In genomic region chrX:76116086-76116485, GRCm38 (mm10) we compare ENCODE assay signal across 16 mouse cellular contexts.
DNase-seq lines count a peak whose midpoint lies in the region; ATAC-seq lines count a peak whose summit lies in the region.
"Had no signal": no experiment of that assay in that cellular context is flagged by ENCODE, and none has a peak within 500 bp of the region (broad histone marks: within the 10 kb centered on the region; RNA-seq: fewer than 3 reads in every experiment).

No protein-coding gene starts in this region.

- no peak overlapping the region for H3K27ac ChIP-seq in heart, embryonic 16.5 days (ENCODE audit: low read length)
- H3K27ac ChIP-seq in lung, embryonic 16.5 days (ENCODE audit: low read length): peak overlapping the region; percentile 22
- H3K27ac ChIP-seq in stomach, embryonic 16.5 days (ENCODE audit: low read length): no peak overlapping the region
- H3K27ac ChIP-seq: heart, embryonic 13.5 days; left cerebral cortex, adult 2 months; limb, embryonic 13.5 days; liver, embryonic 15.5 days had no signal

- H3K4me2 ChIP-seq in heart, embryonic 16.5 days (ENCODE audit: low read depth, low read length): no peak overlapping the region
- no peak overlapping the region for H3K4me2 ChIP-seq in lung, embryonic 16.5 days (ENCODE audit: low read depth, low read length)
- H3K4me2 ChIP-seq in stomach, embryonic 16.5 days (ENCODE audit: low read depth, low read length): no peak overlapping the region
- H3K4me2 ChIP-seq: heart, embryonic 13.5 days; limb, embryonic 13.5 days; liver, embryonic 15.5 days had no signal

- intact Hi-C loops in heart, postnatal 14 days (cut with DNase I): no loop called here

- H3K4me1 ChIP-seq in heart, embryonic 16.5 days (ENCODE audit: control insufficient read depth, insufficient read depth, low read length): no peaks in the 10 kb centered on the region; the same call in 1 of the 2 replicates
- H3K4me1 ChIP-seq in lung, embryonic 16.5 days (replicated peaks; ENCODE audit: control insufficient read depth, insufficient read depth, low read length): no peaks in the 10 kb centered on the region
- H3K4me1 ChIP-seq in stomach, embryonic 16.5 days (ENCODE audit: control insufficient read depth, insufficient read depth, low read length): no peaks in the 10 kb centered on the region
- H3K4me1 ChIP-seq: limb, embryonic 13.5 days; liver, embryonic 15.5 days had no signal

- no peak overlapping the region for H3K9ac ChIP-seq in heart, embryonic 16.5 days (ENCODE audit: low read length)
- H3K9ac ChIP-seq in lung, embryonic 16.5 days (ENCODE audit: low read length): no peak overlapping the region
- H3K9ac ChIP-seq in stomach, embryonic 16.5 days (ENCODE audit: low read length): no peak overlapping the region
- H3K9ac ChIP-seq: heart, embryonic 13.5 days; limb, embryonic 13.5 days; liver, embryonic 15.5 days had no signal

- DNase-seq in heart, postnatal 14 days: no peak
- DNase-seq in kidney, postnatal 10 days: peak; percentile 11
- no peak for DNase-seq in kidney, adult 8-10 months
- DNase-seq in gastrocnemius, adult 18-20 months (ENCODE audit: low spot score): no peak
- DNase-seq: adrenal gland, adult 2 months; cerebellum, adult 8-10 months; right cerebral cortex, postnatal 4 days; thymus, adult 2 months had no signal

- 28% methylated on average over 1 of the region's 1 CpGs for WGBS in heart, embryonic 16.5 days
- WGBS in lung, embryonic 16.5 days: 11% methylated on average over 1 of the region's 1 CpGs
- 35% methylated on average over 1 of the region's 1 CpGs for WGBS in stomach, embryonic 16.5 days

- H3K27me3 ChIP-seq in heart, embryonic 16.5 days (ENCODE audit: control insufficient read depth, insufficient read depth, low read length): no peaks in the 10 kb centered on the region
- H3K27me3 ChIP-seq in lung, embryonic 16.5 days (ENCODE audit: control insufficient read depth, insufficient read depth, low read depth, low read length): no peaks in the 10 kb centered on the region
- no peaks in the 10 kb centered on the region for H3K27me3 ChIP-seq in stomach, embryonic 16.5 days (ENCODE audit: control insufficient read depth, insufficient read depth, low read length)
- H3K27me3 ChIP-seq: heart, embryonic 13.5 days; limb, embryonic 13.5 days; liver, embryonic 15.5 days had no signal

- H3K9me3 ChIP-seq in heart, embryonic 16.5 days (replicated peaks; ENCODE audit: control insufficient read depth, low read length): no peaks in the 10 kb centered on the region
- no peaks in the 10 kb centered on the region for H3K9me3 ChIP-seq in lung, embryonic 16.5 days (ENCODE audit: control insufficient read depth, low read length)
- no peaks in the 10 kb centered on the region for H3K9me3 ChIP-seq in stomach, embryonic 16.5 days (replicated peaks; ENCODE audit: control insufficient read depth, low read length)
- H3K9me3 ChIP-seq: G1E; heart, embryonic 13.5 days; limb, embryonic 13.5 days; liver, embryonic 15.5 days had no signal

- H3K4me3 ChIP-seq in heart, embryonic 16.5 days (ENCODE audit: low read length): no peak overlapping the region
- H3K4me3 ChIP-seq in lung, embryonic 16.5 days (ENCODE audit: low read length): no peak overlapping the region
- no peak overlapping the region for H3K4me3 ChIP-seq in stomach, embryonic 16.5 days (replicated peaks; ENCODE audit: low read length)
- H3K4me3 ChIP-seq: heart, embryonic 13.5 days; left cerebral cortex, adult 2 months; limb, embryonic 13.5 days; liver, embryonic 15.5 days had no signal

- 0 out of 2 replicates have a peak, but pooled peaks have one; percentile 49 for ATAC-seq in heart, embryonic 16.5 days (replicated peaks; ENCODE audit: extremely low read depth, insufficient read depth, low FRiP score)
- ATAC-seq in lung, embryonic 16.5 days (ENCODE audit: low read depth): peak; percentile 94
- ATAC-seq in stomach, embryonic 16.5 days (ENCODE audit: insufficient read depth, low FRiP score): peak; percentile 69; the same call in 1 of the 2 replicates

- H3K36me3 ChIP-seq in heart, embryonic 16.5 days (ENCODE audit: control insufficient read depth, insufficient read depth): no peaks in the 10 kb centered on the region
- H3K36me3 ChIP-seq in lung, embryonic 16.5 days (ENCODE audit: control insufficient read depth, insufficient read depth, low read length): no peaks in the 10 kb centered on the region
- H3K36me3 ChIP-seq in stomach, embryonic 16.5 days (ENCODE audit: control insufficient read depth, insufficient read depth, low read length): no peaks in the 10 kb centered on the region
- H3K36me3 ChIP-seq: G1E; heart, embryonic 13.5 days; limb, embryonic 13.5 days; liver, embryonic 15.5 days had no signal
